Mouse (Mus musculus) forebrain, embryonic 11.5 days (tissue): ENCODE results near the gene Atp2b1. TPM values are rescaled to one million over a fixed set of nuclear protein-coding genes. Genes with fewer than 3 reads are reported as not detected.
A peak's percentile ranks its signal among the peaks of the same experiment; 100 is the strongest.

Experiments used
- ATAC-seq: fragments of 200-750 bp; cut with Nextera tagmentation; replicated peaks from 2 replicates; pipeline ENCODE4 v1.8.0; 2017; ENCODE audit warnings: moderate TSS enrichment; ENCODE audit not compliant: low FRiP score
- DNase-seq: peaks from one replicate; pipeline ENCODE4 v3.0.0-alpha.2; 2017; ENCODE audit warnings: low spot score
- H3K27ac ChIP-seq: fragments of 300-500 bp; sonication (generic); 2 replicates; pipeline ENCODE4 v1.5.1; 2014; ENCODE audit warnings: low read depth, low read length
- H3K27me3 ChIP-seq: fragments of 300-500 bp; sonication (generic); 2 replicates; pipeline ENCODE4 v1.6.1; 2014; ENCODE audit warnings: mild to moderate bottlenecking, low read length, mixed read lengths; ENCODE audit not compliant: control insufficient read depth, insufficient read depth
- H3K36me3 ChIP-seq: fragments of 300-500 bp; sonication (generic); 2 replicates; pipeline ENCODE4 v1.6.1; 2014; ENCODE audit warnings: mild to moderate bottlenecking, low read length, moderate library complexity, mixed read lengths; ENCODE audit not compliant: control insufficient read depth, insufficient read depth
- H3K4me1 ChIP-seq: fragments of 300-500 bp; sonication (generic); replicated peaks from 2 replicates; pipeline ENCODE4 v1.6.1; 2014; ENCODE audit warnings: low read length, mixed read lengths; ENCODE audit not compliant: control insufficient read depth, insufficient read depth
- H3K4me2 ChIP-seq: fragments of 300-500 bp; sonication (generic); 2 replicates; pipeline ENCODE4 v1.6.1; 2014; ENCODE audit warnings: low read depth, mild to moderate bottlenecking, low read length, moderate library complexity, mixed read lengths; ENCODE audit not compliant: severe bottlenecking
- H3K4me3 ChIP-seq: fragments of 300-500 bp; sonication (generic); 2 replicates; pipeline ENCODE4 v1.5.1; 2014; ENCODE audit warnings: low read depth, low read length
- H3K9ac ChIP-seq: fragments of 300-500 bp; sonication (generic); 2 replicates; pipeline ENCODE4 v1.6.1; 2014; ENCODE audit warnings: low read length
- H3K9me3 ChIP-seq: fragments of 300-500 bp; sonication (generic); 2 replicates; pipeline ENCODE4 v1.6.1; 2016; ENCODE audit warnings: low read length, mixed read lengths; ENCODE audit not compliant: control insufficient read depth
- WGBS: fragments of 180-500 bp; shearing (Covaris S2); extraction: QIAGEN DNeasy Blood & Tissue Kit; methylation state at CpG from one replicate; pipeline ENCODE4 v1.1.7; 2014; 5-methylcytosine and 5-hydroxymethylcytosine counted together
- polyA plus RNA-seq: library from polyadenylated mRNA; unstranded; fragments of >200 nt; fragmentation: Nextera tagmentation; extraction: Ambion mirVana; gene quantifications from 2 replicates; pipeline ENCODE4 v1.2.1, GENCODE M21; 2014

The Atp2b1 gene
- polyA plus RNA-seq, 1 experiment from 2014 or later, result 81.8 TPM

DNA sequence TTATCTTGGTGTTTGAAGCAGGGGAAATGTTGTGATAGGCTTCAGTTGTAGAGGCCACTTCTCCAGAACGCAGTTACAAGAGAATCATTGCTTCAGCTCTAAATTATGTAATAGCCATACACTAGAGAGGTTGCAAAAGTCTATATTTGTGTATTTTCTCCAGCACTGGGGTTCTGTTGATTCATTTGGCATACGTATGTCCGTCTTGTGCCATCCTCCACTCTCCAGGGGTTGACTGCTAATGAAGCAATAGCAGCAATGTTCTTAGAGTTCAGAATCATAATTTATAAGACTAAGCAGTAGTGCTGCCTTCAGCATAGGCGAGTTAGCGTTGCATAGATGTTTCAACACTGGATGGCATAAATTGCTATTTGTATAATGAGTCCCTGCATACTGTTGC is 33.9 kb downstream of the Atp2b1 start:
- Histone ChIP-seq H3K27me3 (no peaks in the 10 kb centered on the region), H3K27ac (no peak overlapping the region), H3K9ac (no peak overlapping the region), H3K9me3 (no peaks in the 10 kb centered on the region), H3K4me1 (no peaks in the 10 kb centered on the region; the same call in 1 of the 2 replicates), H3K36me3 (no peaks in the 10 kb centered on the region), H3K4me3 (no peak overlapping the region), H3K4me2 (no peak overlapping the region)
- WGBS, result 96% methylated on average over 5 of the region's 5 CpGs
- no peak for DNase-seq
- no peak for ATAC-seq

DNA sequence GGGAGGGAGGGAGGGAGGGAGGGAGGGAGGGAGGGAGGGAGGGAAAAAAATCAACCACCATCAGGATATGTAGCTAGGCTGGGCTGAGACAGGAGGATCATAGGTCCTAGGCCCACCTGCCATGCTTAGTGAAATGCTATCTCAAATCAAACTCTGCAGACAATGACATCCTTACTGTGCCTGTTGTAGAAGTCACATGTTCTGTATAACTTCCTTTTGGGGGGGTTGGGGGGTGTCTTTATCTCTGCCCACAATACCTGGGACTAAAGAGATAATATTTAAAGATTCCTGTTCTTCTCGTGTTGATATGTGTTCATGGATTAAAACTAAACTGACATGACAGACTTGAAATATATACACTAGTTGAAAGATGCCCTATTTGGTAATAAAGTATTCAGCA is 35.5 kb downstream of the Atp2b1 start:
- Histone ChIP-seq H3K36me3 (no peaks in the 10 kb centered on the region), H3K4me3 (no peak overlapping the region), H3K27me3 (no peaks in the 10 kb centered on the region), H3K9ac (no peak overlapping the region), H3K4me2 (no peak overlapping the region), H3K27ac (no peak overlapping the region), H3K4me1 (no peaks in the 10 kb centered on the region; the same call in 1 of the 2 replicates), H3K9me3 (no peaks in the 10 kb centered on the region)
- ATAC-seq (no peak), DNase-seq (no peak)
- 87% methylated on average over 1 of the region's 1 CpGs for WGBS

DNA sequence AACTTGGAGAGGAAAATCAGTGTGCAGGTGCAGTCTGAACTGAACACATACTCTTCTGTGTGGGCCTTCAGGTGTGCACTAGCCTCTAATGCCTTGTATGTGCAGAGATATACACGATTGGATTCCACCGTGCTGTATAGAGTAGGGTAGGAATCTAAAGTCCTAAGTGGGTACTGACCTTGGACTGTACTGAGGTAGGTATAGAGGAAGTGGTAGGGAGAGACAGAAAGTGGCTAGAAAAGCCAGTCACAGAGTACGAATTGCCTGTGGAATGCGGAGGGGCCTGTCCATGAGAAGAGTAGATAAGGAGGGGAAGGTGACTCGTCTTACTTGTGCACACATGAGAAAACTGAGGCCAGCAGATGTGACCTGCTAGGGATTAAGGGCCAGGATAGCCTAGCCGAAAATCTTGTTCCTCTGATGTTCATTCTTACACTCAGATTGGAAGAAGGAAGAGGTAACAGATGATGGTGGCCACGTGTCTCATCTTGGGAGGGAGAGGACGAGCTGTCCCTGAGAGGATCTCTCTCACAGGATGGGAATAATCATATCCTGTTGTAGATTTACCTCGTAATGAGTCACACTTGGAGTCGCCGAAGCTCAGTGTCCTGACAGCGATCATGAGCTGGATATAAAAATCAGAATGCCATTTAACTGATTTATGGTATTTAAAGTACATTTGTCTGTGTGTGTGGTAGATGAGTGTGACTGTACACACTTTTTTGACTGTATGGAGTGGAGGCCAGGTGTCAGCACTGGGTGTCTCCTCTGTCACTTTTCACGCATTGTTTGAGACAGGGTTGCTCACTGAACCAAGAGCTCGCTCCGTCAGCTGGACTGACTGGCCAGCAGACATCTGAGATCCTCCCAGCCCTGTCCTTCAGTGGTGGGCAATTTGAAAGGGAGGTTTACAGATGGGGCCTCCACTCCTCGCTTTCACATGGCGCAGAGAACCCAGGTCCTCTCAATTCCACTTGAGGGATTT is 37.4 kb downstream of the Atp2b1 start:
- DNase-seq (no peak), ATAC-seq (no peak)
- H3K4me3 ChIP-seq, result no peak overlapping the region
- no peak overlapping the region for H3K4me2 ChIP-seq
- WGBS, result 90% methylated on average over 17 of the region's 17 CpGs
- no peaks in the 10 kb centered on the region for H3K9me3 ChIP-seq
- H3K36me3 ChIP-seq, result no peaks in the 10 kb centered on the region
- no peaks in the 10 kb centered on the region; the same call in 1 of the 2 replicates for H3K4me1 ChIP-seq
- no peak overlapping the region for H3K9ac ChIP-seq
- no peaks in the 10 kb centered on the region for H3K27me3 ChIP-seq
- H3K27ac ChIP-seq, result no peak overlapping the region

DNA sequence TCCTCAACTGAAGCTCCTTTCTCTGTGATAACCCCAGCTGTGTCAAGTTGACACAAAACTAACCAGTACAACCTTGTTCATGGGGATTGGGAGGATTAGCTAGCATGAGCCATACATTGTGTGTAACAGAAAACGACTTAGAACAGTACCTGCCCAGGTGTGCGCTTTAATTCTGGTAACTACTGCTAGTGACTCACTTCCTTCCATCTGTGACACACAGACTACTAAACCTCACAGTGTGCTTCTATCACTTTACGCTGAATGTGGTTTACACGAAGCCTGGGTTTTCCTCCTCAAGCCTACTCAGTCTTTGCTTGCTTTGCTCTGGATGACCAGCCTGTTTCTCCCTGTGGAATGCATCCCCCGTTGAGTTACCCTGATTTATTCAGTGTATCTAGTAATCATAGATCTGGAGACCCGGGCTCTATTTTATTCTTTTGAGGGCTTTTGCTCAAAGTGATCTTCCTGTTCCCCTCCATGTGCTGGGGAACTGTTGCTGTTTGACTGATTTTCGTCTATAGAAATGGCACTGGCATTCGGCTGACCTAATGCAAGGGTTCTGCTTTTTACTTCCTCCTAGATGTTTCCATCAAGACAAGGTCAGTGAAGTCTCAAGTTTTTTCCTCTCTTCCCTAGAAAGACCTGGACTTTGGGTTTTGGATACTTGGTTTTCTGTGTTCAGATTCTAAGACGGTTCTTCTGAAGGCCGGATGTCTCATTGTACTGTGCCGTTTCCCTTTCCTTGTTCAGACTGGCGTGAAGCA is 40.2 kb downstream of the Atp2b1 start:
- H3K9ac ChIP-seq, result no peak overlapping the region
- no peaks in the 10 kb centered on the region for H3K9me3 ChIP-seq
- no peak overlapping the region for H3K4me3 ChIP-seq
- ATAC-seq, result no peak
- no peak overlapping the region for H3K4me2 ChIP-seq
- no peaks in the 10 kb centered on the region for H3K36me3 ChIP-seq
- no peak overlapping the region for H3K27ac ChIP-seq
- H3K4me1 ChIP-seq, result no peaks in the 10 kb centered on the region
- no peak for DNase-seq
- H3K27me3 ChIP-seq, result no peaks in the 10 kb centered on the region
- 88% methylated on average over 12 of the region's 12 CpGs for WGBS

GRCm38 (mm10) chr10:98956124-98956523 is 41.9 kb downstream of the Atp2b1 start:
- H3K27me3 ChIP-seq, result no peaks in the 10 kb centered on the region
- WGBS, result 94% methylated on average over 3 of the region's 3 CpGs
- H3K9me3 ChIP-seq, result no peaks in the 10 kb centered on the region
- H3K27ac ChIP-seq, result no peak overlapping the region
- H3K4me3 ChIP-seq, result no peak overlapping the region
- H3K36me3 ChIP-seq, result no peaks in the 10 kb centered on the region
- DNase-seq (no peak), ATAC-seq (0 out of 2 replicates have a peak, but pooled peaks have one; percentile 44)
- no peak overlapping the region for H3K9ac ChIP-seq
- H3K4me1 ChIP-seq, result no peaks in the 10 kb centered on the region
- H3K4me2 ChIP-seq, result no peak overlapping the region

DNA sequence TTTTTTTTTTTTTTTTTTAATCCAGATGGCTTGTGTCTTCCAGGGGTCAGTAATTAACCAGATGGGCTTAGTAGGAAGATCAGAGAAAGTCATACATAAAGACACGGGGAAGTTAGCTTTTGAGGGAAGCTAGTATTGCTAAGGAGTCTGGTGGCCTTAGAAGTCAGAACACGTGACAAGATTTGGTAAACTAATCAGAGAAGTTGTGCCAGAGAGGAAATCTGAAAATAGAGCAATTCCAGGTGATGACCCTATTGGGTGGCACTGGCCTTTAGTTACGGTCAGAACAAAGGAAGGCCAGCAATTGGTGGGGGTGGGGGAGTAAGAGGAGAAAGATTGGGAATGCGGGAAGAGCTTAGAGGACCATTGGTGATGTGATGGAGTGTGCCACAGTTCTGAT is 44.5 kb downstream of the Atp2b1 start:
- H3K4me3 ChIP-seq, result no peak overlapping the region
- ATAC-seq (no peak), DNase-seq (no peak)
- H3K9me3 ChIP-seq, result no peaks in the 10 kb centered on the region
- WGBS, result 66% methylated on average over 4 of the region's 4 CpGs
- H3K27me3 ChIP-seq, result no peaks in the 10 kb centered on the region
- no peak overlapping the region for H3K9ac ChIP-seq
- no peaks in the 10 kb centered on the region for H3K4me1 ChIP-seq
- H3K4me2 ChIP-seq, result no peak overlapping the region
- H3K27ac ChIP-seq, result no peak overlapping the region
- H3K36me3 ChIP-seq, result no peaks in the 10 kb centered on the region

GRCm38 (mm10) chr10:98959385-98959784 is 45.2 kb downstream of the Atp2b1 start:
- DNase-seq (no peak), ATAC-seq (0 out of 2 replicates have a peak, but pooled peaks have one; percentile 55)
- whole genome bisulfite sequencing, result 64% methylated on average over 6 of the region's 6 CpGs
- no peak overlapping the region for H3K4me3 ChIP-seq
- no peak overlapping the region for H3K4me2 ChIP-seq
- no peaks in the 10 kb centered on the region for H3K36me3 ChIP-seq
- H3K9me3 ChIP-seq, result no peaks in the 10 kb centered on the region
- H3K9ac ChIP-seq, result no peak overlapping the region
- H3K27ac ChIP-seq, result no peak overlapping the region
- no peaks in the 10 kb centered on the region for H3K27me3 ChIP-seq
- no peaks in the 10 kb centered on the region for H3K4me1 ChIP-seq

GRCm38 (mm10) chr10:98960911-98961310 is 46.7 kb downstream of the Atp2b1 start:
- no peak for DNase-seq
- no peak for ATAC-seq
- H3K27me3 ChIP-seq, result no peaks in the 10 kb centered on the region
- no peaks in the 10 kb centered on the region for H3K36me3 ChIP-seq
- H3K9me3 ChIP-seq, result no peaks in the 10 kb centered on the region
- WGBS, result 53% methylated on average over 5 of the region's 5 CpGs
- H3K27ac ChIP-seq, result no peak overlapping the region
- no peak overlapping the region for H3K4me3 ChIP-seq
- no peak overlapping the region for H3K4me2 ChIP-seq
- no peak overlapping the region for H3K9ac ChIP-seq
- no peaks in the 10 kb centered on the region for H3K4me1 ChIP-seq
